Comparison of ENCODE assay signal across 23 mouse cellular contexts in the genomic region with DNA sequence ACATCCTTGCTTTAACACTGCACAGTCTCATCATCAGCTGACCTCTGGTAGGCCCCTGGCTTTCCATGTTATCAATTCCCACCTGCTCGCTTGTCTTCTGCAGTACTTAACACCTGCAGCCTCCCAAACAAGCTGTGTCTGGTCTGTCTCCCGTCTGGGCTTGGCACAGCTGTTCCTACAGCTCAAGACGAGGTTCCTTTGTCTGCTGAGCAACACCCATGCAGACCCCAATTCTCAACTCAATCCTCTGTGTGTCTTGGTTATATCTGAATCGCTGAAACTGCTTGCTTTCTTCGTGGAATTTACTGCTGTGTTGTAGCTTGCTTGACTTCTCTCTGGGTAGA. TPM values are rescaled to one million over a fixed set of nuclear protein-coding genes. Genes with fewer than 3 reads are reported as not detected.
DNase-seq lines count a peak whose midpoint lies in the region; ATAC-seq and TF ChIP-seq lines count a peak whose summit lies in the region.
"Had no signal": no experiment of that assay in that cellular context is flagged by ENCODE, and none has a peak within 500 bp of the region (broad histone marks: within the 10 kb centered on the region; RNA-seq: fewer than 3 reads in every experiment).

No protein-coding gene starts in this region.

- no peak for ATAC-seq in midbrain, embryonic 11.5 days (ENCODE audit: low FRiP score)
- peak; percentile 51 for ATAC-seq in forebrain, postnatal 0 days
- 0 out of 2 replicates have a peak, but pooled peaks have one; percentile 45 for ATAC-seq in limb, embryonic 13.5 days (ENCODE audit: low FRiP score, low read depth)
- ATAC-seq in neural tube, embryonic 15.5 days (ENCODE audit: low FRiP score) = no peak; the same call in 1 of the 2 replicates
- ATAC-seq: activated CD4-positive, CD25-positive, alpha-beta regulatory T cell, adult 4 months; Patski had no signal

- 80% methylated on average over 5 of the region's 5 CpGs for WGBS in midbrain, embryonic 10.5 days
- 77% methylated on average over 5 of the region's 5 CpGs for WGBS in midbrain, embryonic 11.5 days
- 39% methylated on average over 5 of the region's 5 CpGs for WGBS in forebrain, postnatal 0 days
- WGBS in limb, embryonic 13.5 days = 58% methylated on average over 5 of the region's 5 CpGs
- WGBS in neural tube, embryonic 15.5 days = 42% methylated on average over 5 of the region's 5 CpGs

- H3K4me2 ChIP-seq in midbrain, embryonic 11.5 days = no peak overlapping the region
- peak overlapping the region; percentile 50 for H3K4me2 ChIP-seq in forebrain, postnatal 0 days (ENCODE audit: low read depth)
- H3K4me2 ChIP-seq in limb, embryonic 13.5 days (replicated peaks) = no peak overlapping the region
- peak overlapping the region; percentile 11; the same call in 1 of the 2 replicates for H3K4me2 ChIP-seq in neural tube, embryonic 15.5 days
- H3K4me2 ChIP-seq: embryonic facial prominence, embryonic 15.5 days; liver, embryonic 11.5 days; lung, embryonic 14.5 days; stomach, embryonic 15.5 days had no signal

- no peak for DNase-seq in midbrain, embryonic 10.5 days (ENCODE audit: low spot score)
- DNase-seq in midbrain, embryonic 11.5 days (ENCODE audit: low spot score, missing footprints) = no peak
- no peak for DNase-seq in forebrain, postnatal 0 days
- DNase-seq in adrenal gland, postnatal 10 days = no peak
- DNase-seq in lung, postnatal 4 days = no peak
- DNase-seq: cerebellum, adult 9-10 months; kidney, adult 9 months; spleen, adult 18-20 months; thymus, postnatal 14 days had no signal

- H3K9ac ChIP-seq in midbrain, embryonic 11.5 days (ENCODE audit: low read length) = no peak overlapping the region
- H3K9ac ChIP-seq in forebrain, postnatal 0 days = no peak overlapping the region
- H3K9ac ChIP-seq in limb, embryonic 13.5 days = no peak overlapping the region
- no peak overlapping the region for H3K9ac ChIP-seq in neural tube, embryonic 15.5 days (replicated peaks)
- H3K9ac ChIP-seq: embryonic facial prominence, embryonic 15.5 days; lung, embryonic 14.5 days; stomach, embryonic 15.5 days had no signal

- peaks cover 20% of the 10 kb centered on the region for H3K4me1 ChIP-seq in midbrain, embryonic 10.5 days
- H3K4me1 ChIP-seq in midbrain, embryonic 11.5 days (ENCODE audit: control insufficient read depth, insufficient read depth, low read length) = 0 out of 2 replicates have a peak, but pooled peaks cover 3% of the 10 kb centered on the region
- H3K4me1 ChIP-seq in forebrain, postnatal 0 days (ENCODE audit: insufficient read depth) = peaks cover 11% of the 10 kb centered on the region
- H3K4me1 ChIP-seq in limb, embryonic 13.5 days = peaks cover 20% of the 10 kb centered on the region
- H3K4me1 ChIP-seq in neural tube, embryonic 15.5 days = peaks cover 17% of the 10 kb centered on the region

- no peak overlapping the region for H3K4me3 ChIP-seq in midbrain, embryonic 10.5 days
- no peak overlapping the region for H3K4me3 ChIP-seq in midbrain, embryonic 11.5 days (ENCODE audit: low read depth, low read length)
- no peak overlapping the region for H3K4me3 ChIP-seq in forebrain, postnatal 0 days (ENCODE audit: low read depth, low read length)
- H3K4me3 ChIP-seq in limb, embryonic 13.5 days = no peak overlapping the region
- no peak overlapping the region for H3K4me3 ChIP-seq in neural tube, embryonic 15.5 days (replicated peaks)
- H3K4me3 ChIP-seq: embryonic facial prominence, embryonic 15.5 days; stomach, embryonic 15.5 days had no signal

- no peaks in the 10 kb centered on the region for H3K9me3 ChIP-seq in midbrain, embryonic 10.5 days (replicated peaks)
- no peaks in the 10 kb centered on the region for H3K9me3 ChIP-seq in midbrain, embryonic 11.5 days (ENCODE audit: control insufficient read depth, low read length)
- H3K9me3 ChIP-seq in forebrain, postnatal 0 days (ENCODE audit: low read length) = no peaks in the 10 kb centered on the region
- no peaks in the 10 kb centered on the region for H3K9me3 ChIP-seq in limb, embryonic 13.5 days
- no peaks in the 10 kb centered on the region for H3K9me3 ChIP-seq in neural tube, embryonic 15.5 days (replicated peaks)
- H3K9me3 ChIP-seq: embryonic facial prominence, embryonic 15.5 days; stomach, embryonic 15.5 days had no signal

- no peak for TF ChIP-seq CTCF in forebrain, postnatal 0 days (IDR thresholded peaks at IDR 0.05; ENCODE audit: low read depth)

- 0 out of 2 replicates have a peak overlapping the region, but pooled peaks have one; percentile 38 for H3K27ac ChIP-seq in midbrain, embryonic 10.5 days (replicated peaks)
- no peak overlapping the region for H3K27ac ChIP-seq in midbrain, embryonic 11.5 days (ENCODE audit: low read depth, low read length)
- H3K27ac ChIP-seq in forebrain, postnatal 0 days (ENCODE audit: low read depth, low read length) = peak overlapping the region; percentile 54
- H3K27ac ChIP-seq in limb, embryonic 13.5 days = no peak overlapping the region
- peak overlapping the region; percentile 77 for H3K27ac ChIP-seq in neural tube, embryonic 15.5 days (replicated peaks)
- H3K27ac ChIP-seq: stomach, embryonic 15.5 days had no signal

- H3K27me3 ChIP-seq in midbrain, embryonic 10.5 days (ENCODE audit: low read depth, poor library complexity, severe bottlenecking) = no peaks in the 10 kb centered on the region
- no peaks in the 10 kb centered on the region for H3K27me3 ChIP-seq in midbrain, embryonic 11.5 days (ENCODE audit: control insufficient read depth, insufficient read depth, low read length)
- no peaks in the 10 kb centered on the region for H3K27me3 ChIP-seq in forebrain, postnatal 0 days (ENCODE audit: insufficient read depth, low read length)
- H3K27me3 ChIP-seq in limb, embryonic 13.5 days = no peaks in the 10 kb centered on the region
- no peaks in the 10 kb centered on the region for H3K27me3 ChIP-seq in neural tube, embryonic 15.5 days (replicated peaks)
- H3K27me3 ChIP-seq: embryonic facial prominence, embryonic 15.5 days; Patski; stomach, embryonic 15.5 days had no signal

- no peaks in the 10 kb centered on the region for H3K36me3 ChIP-seq in midbrain, embryonic 10.5 days
- H3K36me3 ChIP-seq in midbrain, embryonic 11.5 days (ENCODE audit: control insufficient read depth, insufficient read depth, low read length) = no peaks in the 10 kb centered on the region
- no peaks in the 10 kb centered on the region for H3K36me3 ChIP-seq in forebrain, postnatal 0 days (ENCODE audit: insufficient read depth)
- no peaks in the 10 kb centered on the region for H3K36me3 ChIP-seq in limb, embryonic 13.5 days
- H3K36me3 ChIP-seq in neural tube, embryonic 15.5 days = no peaks in the 10 kb centered on the region
- H3K36me3 ChIP-seq: embryonic facial prominence, embryonic 15.5 days; stomach, embryonic 15.5 days had no signal

RNA-seq across cellular contexts. Expression of gene Cyp2j5, which starts 34.2 kb away (rescaled TPM):
- polyA plus RNA-seq in midbrain, embryonic 10.5 days (2016; fragmentation: Nextera tagmentation; extraction: Ambion mirVana) = not detected in 2 replicates
- polyA plus RNA-seq in midbrain, embryonic 11.5 days (2014; fragmentation: Nextera tagmentation; extraction: Ambion mirVana) = not detected in 2 replicates
- not detected in 2 replicates for total RNA-seq in forebrain, postnatal 0 days (2014; rRNA removed)
- polyA plus RNA-seq in forebrain, postnatal 0 days (2015; fragmentation: Nextera tagmentation; extraction: Ambion mirVana) = not detected in 2 replicates
- not detected in 2 replicates for polyA plus RNA-seq in limb, embryonic 13.5 days (2015; fragmentation: Nextera tagmentation; extraction: Ambion mirVana)
- not detected in 2 replicates for polyA plus RNA-seq in neural tube, embryonic 15.5 days (2015; fragmentation: Nextera tagmentation; extraction: Ambion mirVana)
- total RNA-seq in adrenal gland, postnatal 10 days (2021) = 10 to 100 TPM in 1 of 2 experiments, 1 to 10 TPM in 1; 6.8 to 17.9 TPM
- total RNA-seq: gastrocnemius, adult 8-10 months; heart, adult 8-10 months; layer of hippocampus, postnatal 14 days; left cerebral cortex, postnatal 14 days had no signal
- polyA plus RNA-seq: activated CD4-positive, CD25-positive, alpha-beta regulatory T cell, adult 4 months; embryonic facial prominence, embryonic 15.5 days; heart, embryonic 16.5 days; large intestine, adult 2 months; lung, embryonic 14.5 days; stomach, embryonic 15.5 days had no signal

Comparison
In these comparisons a context has a peak if more than half of its experiments do, and no peak if none do; other contexts are left out.
1. H3K27ac ChIP-seq: peak in midbrain, embryonic 10.5 days (single experiment), forebrain, postnatal 0 days (single experiment) and neural tube, embryonic 15.5 days (single experiment); none in midbrain, embryonic 11.5 days (single experiment) and limb, embryonic 13.5 days (single experiment).
2. ATAC-seq: peak in forebrain, postnatal 0 days (single experiment) and limb, embryonic 13.5 days (single experiment); none in midbrain, embryonic 11.5 days (single experiment) and neural tube, embryonic 15.5 days (single experiment).
3. H3K4me2 ChIP-seq: peak in forebrain, postnatal 0 days (single experiment) and neural tube, embryonic 15.5 days (single experiment); none in midbrain, embryonic 11.5 days (single experiment) and limb, embryonic 13.5 days (single experiment).